Mouse (Mus musculus) fat pad, adult 2 months (tissue): ENCODE measurements around the gene Il25.
A peak's percentile ranks its signal among the peaks of the same experiment; 100 is the strongest.
"Not testable (repeated sequence)": the region's sequence is repeated elsewhere in the genome, so short reads cannot be mapped to it uniquely, and the experiment has no call there.

ENCODE experiments used
- DNase-seq: peaks from one replicate; pipeline ENCODE4 v3.0.0-alpha.2; 2011; ENCODE audit warnings: low read depth, low spot score; ENCODE audit errors: extremely low read depth

Gene Il25

DNA sequence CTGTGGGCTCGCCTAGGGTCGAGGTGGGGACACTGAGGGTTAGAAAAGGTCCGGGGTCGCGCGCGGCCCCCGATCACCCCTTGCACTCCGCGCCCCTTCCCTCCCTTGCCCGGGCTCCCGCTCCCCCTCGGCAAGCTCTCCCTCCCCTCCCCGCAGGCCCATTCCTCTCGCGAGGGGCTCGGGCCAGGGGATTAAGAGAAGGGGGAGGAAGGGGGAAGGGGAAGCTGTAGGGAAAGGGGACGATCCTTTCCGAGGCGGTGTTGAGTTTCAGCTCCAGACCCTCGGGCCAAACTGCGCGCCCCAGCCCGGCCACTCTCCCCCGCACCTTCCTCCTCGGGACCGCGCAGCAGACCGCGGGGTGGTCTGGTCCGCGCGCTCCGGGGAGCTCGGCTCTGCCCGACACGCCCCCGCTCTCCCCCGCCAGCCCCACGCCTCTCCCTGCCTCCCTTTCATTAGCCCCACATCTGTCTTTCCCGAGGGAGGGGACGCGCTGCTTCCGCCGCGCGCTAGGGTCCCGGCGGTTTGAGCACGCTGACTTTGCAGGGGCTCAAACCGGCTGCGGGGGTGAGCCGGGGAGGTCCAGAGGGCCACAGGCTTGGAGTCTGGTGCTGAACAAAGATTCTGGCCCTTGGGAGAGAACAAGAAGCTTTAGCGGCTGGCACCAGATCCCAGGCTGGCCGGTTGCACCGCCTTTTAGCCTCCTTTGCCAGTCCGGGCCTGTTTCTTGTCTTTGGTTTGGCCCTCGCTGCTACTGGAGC lies 5.9 kb upstream of the Il25 start:
- peak; percentile 76 for DNase-seq

GRCm38 (mm10) chr14:54927296-54927695 lies 5.2 kb upstream of the Il25 start:
- DNase-seq, result peak; percentile 81

GRCm38 (mm10) chr14:54929801-54930200 lies 2.7 kb upstream of the Il25 start:
- peak; percentile 54 for DNase-seq

- DNase-seq, result peak; percentile 64
These were observed 2.1 kb upstream of the Il25 start for GRCm38 (mm10) chr14:54930431-54930830.

- DNase-seq, result no peak
These were observed 3.7 kb downstream of the Il25 start, which contains the start of gene Cmtm5 for GRCm38 (mm10) chr14:54935904-54936830. Cmtm5 (plus strand) TSS chr14:54936261.

DNA sequence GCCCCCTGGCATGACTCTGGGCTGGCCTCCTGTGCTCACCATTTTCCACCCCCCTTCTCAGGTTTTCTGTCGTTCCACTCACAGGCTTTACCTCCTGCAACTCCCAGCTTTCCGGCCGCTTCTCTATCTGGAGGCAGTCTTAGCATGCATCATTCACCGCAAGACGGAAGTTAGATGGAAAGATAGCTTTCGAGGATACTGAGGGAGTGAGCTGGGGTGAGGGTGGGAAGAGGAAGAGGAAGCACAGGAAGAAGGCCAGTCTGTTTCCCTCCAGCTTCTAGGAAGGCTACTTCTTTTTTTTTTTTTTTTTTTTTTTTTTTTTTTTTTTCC lies 4.3 kb downstream of the Il25 start:
- no peak for DNase-seq

GRCm38 (mm10) chr14:54937361-54938182 lies 5.1 kb downstream of the Il25 start:
- DNase-seq, result no peak

GRCm38 (mm10) chr14:54938431-54939219 lies 6.1 kb downstream of the Il25 start:
- DNase-seq, result no peak

- no peak for DNase-seq
These were observed 7.1 kb downstream of the Il25 start for GRCm38 (mm10) chr14:54939434-54940175.

GRCm38 (mm10) chr14:54940176-54940530 lies 7.7 kb downstream of the Il25 start:
- no peak for DNase-seq

- no peak for DNase-seq
These were observed 8.8 kb downstream of the Il25 start for GRCm38 (mm10) chr14:54941024-54941978.

DNA sequence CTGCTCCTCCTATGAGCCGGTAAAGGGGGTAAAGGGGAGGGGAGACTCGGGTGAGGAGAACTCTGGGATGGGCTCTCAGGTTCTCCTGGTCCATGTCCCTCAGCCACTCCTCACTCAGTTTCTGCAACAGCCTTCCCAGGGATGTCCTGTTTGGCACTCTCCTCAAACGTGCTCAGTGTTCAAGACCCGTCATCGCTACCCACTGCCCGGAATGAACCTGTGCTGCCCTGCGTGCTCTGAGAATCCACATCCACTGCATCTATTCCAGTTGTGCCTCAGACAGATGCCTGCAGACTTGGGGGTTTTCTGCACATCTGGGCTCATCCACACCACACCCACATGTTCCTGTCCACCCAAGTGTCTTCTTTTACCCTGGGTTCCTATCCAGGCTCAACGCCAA lies 10.0 kb downstream of the Il25 start:
- no peak for DNase-seq

- DNase-seq, result no peak
These were observed 11.5 kb downstream of the Il25 start for GRCm38 (mm10) chr14:54943971-54944370.

DNA sequence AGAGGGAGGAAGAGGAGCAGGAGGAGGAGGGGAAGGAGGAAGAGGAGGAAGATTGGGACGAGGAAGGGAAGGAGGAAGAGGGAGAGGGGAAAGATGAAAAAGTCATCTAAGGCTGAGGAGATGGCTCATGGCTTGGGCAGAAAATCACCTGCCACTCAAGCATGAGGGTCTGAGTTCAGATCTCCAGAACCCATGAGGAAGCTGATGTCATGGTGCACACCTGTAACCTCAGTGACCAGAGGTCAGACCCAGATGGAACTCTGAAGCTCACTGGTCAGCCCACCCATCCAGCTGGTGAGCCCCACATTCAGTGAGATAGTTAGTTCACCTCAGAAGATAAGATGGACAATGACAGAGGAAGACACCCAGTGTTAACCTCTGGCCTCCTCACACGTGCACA lies 12.4 kb downstream of the Il25 start:
- no peak for DNase-seq

DNA sequence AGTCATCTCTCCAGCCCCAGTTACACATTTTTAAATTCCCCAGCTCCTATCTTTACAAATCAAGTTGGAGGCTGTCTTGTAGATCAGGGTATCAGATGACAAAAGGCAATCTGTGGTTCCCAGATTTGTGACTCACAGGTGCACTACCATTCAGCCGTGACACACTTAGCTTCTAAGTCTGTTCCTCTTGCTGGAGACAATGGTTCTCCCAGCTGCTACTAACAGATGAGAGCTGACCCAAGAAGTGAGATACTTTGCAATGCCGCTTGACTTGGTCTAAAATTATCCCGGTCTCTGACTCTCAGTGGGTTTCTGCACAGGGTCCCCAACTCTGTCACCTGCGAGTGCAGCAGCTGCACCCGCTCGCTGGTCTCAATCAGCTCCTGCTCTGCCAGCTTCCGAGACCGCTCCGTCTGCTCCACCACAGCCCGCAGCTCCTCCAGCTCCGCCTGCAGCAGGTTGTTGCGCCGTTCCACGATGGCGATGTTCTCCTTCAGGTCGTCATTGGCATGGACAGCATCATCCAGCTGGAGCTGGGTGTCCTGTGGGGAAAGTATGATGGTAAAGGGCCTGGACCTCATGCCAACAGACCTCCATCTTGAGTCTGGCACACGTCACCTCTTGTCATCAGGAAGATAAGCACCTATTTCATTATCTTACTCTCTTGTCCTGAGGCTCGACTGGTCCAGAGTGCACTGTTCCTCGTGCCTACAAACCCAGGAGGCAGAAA lies 13.6 kb downstream of the Il25 start:
- DNase-seq, result no peak

GRCm38 (mm10) chr14:54947008-54947407 lies 14.5 kb downstream of the Il25 start:
- not testable (repeated sequence) for DNase-seq

- DNase-seq, result no peak
These were observed 16.3 kb downstream of the Il25 start for GRCm38 (mm10) chr14:54948781-54949180.

- DNase-seq, result no peak
These were observed 18.0 kb downstream of the Il25 start for GRCm38 (mm10) chr14:54950493-54950892.
